ENCODE assay signal across 8 mouse cellular contexts in genomic region chr11:87852690-87853596, GRCm38 (mm10). TPM values are rescaled to one million over a fixed set of nuclear protein-coding genes. Genes with fewer than 3 reads are reported as not detected.
A peak's percentile ranks its signal among the peaks of the same experiment; 100 is the strongest.
DNase-seq lines count a peak whose midpoint lies in the region; ATAC-seq and TF ChIP-seq lines count a peak whose summit lies in the region.

TSS of gene Mks1 (plus strand) at chr11:87853215.

- no peaks in the 10 kb centered on the region for H3K9me3 ChIP-seq in hindbrain, embryonic 14.5 days (ENCODE audit: control insufficient read depth, low read length)

- no peak for TF ChIP-seq CTCF in Patski (IDR thresholded peaks at IDR 0.05)

- peak within 1 kb of the TSS; percentile 62 for H3K4me3 ChIP-seq in hindbrain, embryonic 14.5 days (replicated peaks; ENCODE audit: low read length)

- ATAC-seq in Patski, result peak; percentile 67
- ATAC-seq in hindbrain, embryonic 14.5 days (ENCODE audit: low FRiP score), result peak; percentile 96

- POLR2A ChIA-PET in Patski (lab: Charles Lee), result no interaction called here

- 5% methylated on average over 40 of the region's 40 CpGs for WGBS in hindbrain, embryonic 14.5 days

- peak within 1 kb of the TSS; percentile 62 for H3K9ac ChIP-seq in hindbrain, embryonic 14.5 days

- no peak for DNase-seq in Patski (ENCODE audit: low read depth, low spot score)
- peak; percentile 93 to 94 for DNase-seq in cerebellum, postnatal 14 days
- peak; percentile 86 to 89 for DNase-seq in frontal cortex, postnatal 25 days (ENCODE audit: low spot score in 2 of 2)
- peak; percentile 95 for DNase-seq in hindbrain, embryonic 14.5 days (ENCODE audit: low spot score)
- DNase-seq in layer of hippocampus, postnatal 36 days, result peak; percentile 90 to 92
- peak; percentile 96 for DNase-seq in lung, postnatal 36 days
- DNase-seq in retina, postnatal 1 day, result peak; percentile 95
- DNase-seq in urinary bladder, adult 18-20 months (ENCODE audit: low spot score in 2 of 2), result peak; percentile 84 to 92

- CTCF ChIA-PET in Patski (lab: Charles Lee), result no interaction called here

- peak within 1 kb of the TSS; percentile 71 for H3K4me2 ChIP-seq in hindbrain, embryonic 14.5 days (replicated peaks)

- in situ Hi-C loops in Patski (cut with MboI; ENCODE audit: low pct_unique_long_range_greater_than_20kb), result no loop called here

- peak within 1 kb of the TSS; percentile 61 for H3K27ac ChIP-seq in hindbrain, embryonic 14.5 days

- peaks cover 9% of the 10 kb centered on the region for H3K4me1 ChIP-seq in hindbrain, embryonic 14.5 days (replicated peaks; ENCODE audit: control insufficient read depth, insufficient read depth, low read length)

- peaks cover 16% of the 10 kb centered on the region; the same call in 1 of the 2 replicates for H3K36me3 ChIP-seq in hindbrain, embryonic 14.5 days (replicated peaks; ENCODE audit: control insufficient read depth, insufficient read depth)

- H3K27me3 ChIP-seq in Patski, result no peaks in the 10 kb centered on the region
- no peaks in the 10 kb centered on the region for H3K27me3 ChIP-seq in hindbrain, embryonic 14.5 days (ENCODE audit: control insufficient read depth, insufficient read depth, low read length)

RNA-seq across cellular contexts. Expression of gene Mks1, which starts in this region (rescaled TPM):
- 6.0 TPM for polyA plus RNA-seq in Patski (2021)
- 7.8 and 10.9 TPM in 2 replicates for polyA plus RNA-seq in hindbrain, embryonic 14.5 days (2014; fragmentation: Nextera tagmentation; extraction: Ambion mirVana)
- total RNA-seq in layer of hippocampus, postnatal 36 days (2021), result 1 to 10 TPM; 4.5 to 5.1 TPM
